Mouse (Mus musculus) intestine, postnatal 0 days (tissue): Measurements from ENCODE around the gene Nostrin. TPM values are rescaled to one million over a fixed set of nuclear protein-coding genes. Genes with fewer than 3 reads are reported as not detected.

Experiments
- ATAC-seq: fragments of 200-750 bp; cut with Nextera tagmentation; 2 replicates; pipeline ENCODE4 v1.8.0; 2017; ENCODE audit warnings: mild to moderate bottlenecking, moderate TSS enrichment, moderate library complexity
- H3K27ac ChIP-seq: fragments of 300-500 bp; sonication (generic); 2 replicates; pipeline ENCODE4 v1.5.1; 2014; ENCODE audit warnings: mild to moderate bottlenecking, low read depth, low read length, moderate library complexity
- H3K27me3 ChIP-seq: fragments of 300-500 bp; sonication (generic); replicated peaks from 2 replicates; pipeline ENCODE4 v1.6.1; 2014; ENCODE audit warnings: low read length, mixed read lengths; ENCODE audit not compliant: control insufficient read depth, insufficient read depth
- H3K36me3 ChIP-seq: fragments of 300-500 bp; sonication (generic); 2 replicates; pipeline ENCODE4 v1.6.1; 2014; ENCODE audit warnings: mild to moderate bottlenecking, moderate library complexity; ENCODE audit not compliant: control insufficient read depth, insufficient read depth
- H3K4me1 ChIP-seq: fragments of 300-500 bp; sonication (generic); replicated peaks from 2 replicates; pipeline ENCODE4 v1.6.1; 2014; ENCODE audit warnings: antibody characterized with exemption, low read length, mixed read lengths; ENCODE audit not compliant: control insufficient read depth, insufficient read depth
- H3K4me2 ChIP-seq: fragments of 300-500 bp; sonication (generic); replicated peaks from 2 replicates; pipeline ENCODE4 v1.6.1; 2014; ENCODE audit warnings: low read depth, mild to moderate bottlenecking, moderate library complexity
- H3K4me3 ChIP-seq: fragments of 300-500 bp; sonication (generic); 2 replicates; pipeline ENCODE4 v1.5.1; 2014; ENCODE audit warnings: low read depth, low read length
- H3K9ac ChIP-seq: fragments of 300-500 bp; sonication (generic); 2 replicates; pipeline ENCODE4 v1.6.1; 2014; ENCODE audit warnings: mild to moderate bottlenecking, low read depth, low read length
- H3K9me3 ChIP-seq: fragments of 300-500 bp; sonication (generic); 2 replicates; pipeline ENCODE4 v1.6.1; 2016; ENCODE audit warnings: mixed run types; ENCODE audit not compliant: control insufficient read depth
- CTCF ChIP-seq: sonication (generic); IDR thresholded peaks from 2 replicates; pipeline ENCODE4 v1.5.1; 2016; ENCODE audit warnings: low read depth, mild to moderate bottlenecking, control low read depth, antibody characterized with exemption, moderate library complexity
- WGBS: fragments of 180-500 bp; shearing (Covaris S2); extraction: QIAGEN DNeasy Blood & Tissue Kit; methylation state at CpG from one replicate; pipeline ENCODE4 v1.1.7; 2014; 5-methylcytosine and 5-hydroxymethylcytosine counted together
- polyA plus RNA-seq: library from polyadenylated mRNA; unstranded; fragments of >200 nt; fragmentation: Nextera tagmentation; extraction: Ambion mirVana; gene quantifications from 2 replicates; pipeline ENCODE4 v1.2.1, GENCODE M21; 2015

The Nostrin gene
- polyA plus RNA-seq, 1 experiment from 2014 or later, result 33.3 TPM

- no peaks in the 10 kb centered on the region for H3K36me3 ChIP-seq
- peak; percentile 69 for ATAC-seq
- H3K27ac ChIP-seq, result no peak overlapping the region
- no peak overlapping the region for H3K4me2 ChIP-seq
- no peaks in the 10 kb centered on the region for H3K27me3 ChIP-seq
- no peaks in the 10 kb centered on the region; the same call in 1 of the 2 replicates for H3K4me1 ChIP-seq
- H3K4me3 ChIP-seq, result no peak overlapping the region
- WGBS, result 33% methylated on average over 2 of the region's 2 CpGs
- no peak for TF ChIP-seq CTCF
- H3K9ac ChIP-seq, result no peak overlapping the region
- no peaks in the 10 kb centered on the region for H3K9me3 ChIP-seq
Measured at GRCm38 (mm10) chr2:69230137-69230536, 94.5 kb downstream of the Nostrin start.

- no peaks in the 10 kb centered on the region; the same call in 1 of the 2 replicates for H3K4me1 ChIP-seq
- no peaks in the 10 kb centered on the region for H3K27me3 ChIP-seq
- H3K9ac ChIP-seq, result no peak overlapping the region
- no peaks in the 10 kb centered on the region for H3K36me3 ChIP-seq
- no peak for ATAC-seq
- no peak overlapping the region for H3K4me3 ChIP-seq
- no peaks in the 10 kb centered on the region for H3K9me3 ChIP-seq
- no peak for TF ChIP-seq CTCF
- no peak overlapping the region for H3K4me2 ChIP-seq
- no peak overlapping the region for H3K27ac ChIP-seq
Measured at GRCm38 (mm10) chr2:69232101-69232500, 96.5 kb downstream of the Nostrin start.

GRCm38 (mm10) chr2:69234976-69235678 is 99.5 kb downstream of the Nostrin start:
- Histone ChIP-seq H3K27me3 (no peaks in the 10 kb centered on the region), H3K4me2 (no peak overlapping the region), H3K9me3 (no peaks in the 10 kb centered on the region), H3K27ac (no peak overlapping the region), H3K4me3 (no peak overlapping the region), H3K9ac (no peak overlapping the region), H3K4me1 (no peaks in the 10 kb centered on the region), H3K36me3 (no peaks in the 10 kb centered on the region)
- WGBS, result 91% methylated on average over 5 of the region's 5 CpGs
- no peak for ATAC-seq
- no peak for TF ChIP-seq CTCF

Other genes starting within 250 kb of the Nostrin start
- 46.0 and 47.8 TPM in 2 replicates for gene Spc25, start 70.4 kb downstream of the Nostrin start, polyA plus RNA-seq
- not detected in 2 replicates for gene G6pc2, start 75.3 kb downstream of the Nostrin start, polyA plus RNA-seq
- gene Abcb11, start 206.8 kb downstream of the Nostrin start, polyA plus RNA-seq, result 2.8 and 4.0 TPM in 2 replicates
- 2.2 TPM in 2 replicates for gene Dhrs9, start 244.6 kb downstream of the Nostrin start, polyA plus RNA-seq